Mouse (Mus musculus) kidney, postnatal 14 days (tissue): Measurements from ENCODE around the gene Tex14.

ENCODE experiments used
- DNase-seq: peaks from one replicate; pipeline ENCODE4 v3.0.0; 2022; ENCODE audit warnings: mixed read lengths

Gene Tex14

GRCm38 (mm10) chr11:87571361-87571950 is 166.6 kb downstream of the Tex14 start:
- DNase-seq = no peak

DNA sequence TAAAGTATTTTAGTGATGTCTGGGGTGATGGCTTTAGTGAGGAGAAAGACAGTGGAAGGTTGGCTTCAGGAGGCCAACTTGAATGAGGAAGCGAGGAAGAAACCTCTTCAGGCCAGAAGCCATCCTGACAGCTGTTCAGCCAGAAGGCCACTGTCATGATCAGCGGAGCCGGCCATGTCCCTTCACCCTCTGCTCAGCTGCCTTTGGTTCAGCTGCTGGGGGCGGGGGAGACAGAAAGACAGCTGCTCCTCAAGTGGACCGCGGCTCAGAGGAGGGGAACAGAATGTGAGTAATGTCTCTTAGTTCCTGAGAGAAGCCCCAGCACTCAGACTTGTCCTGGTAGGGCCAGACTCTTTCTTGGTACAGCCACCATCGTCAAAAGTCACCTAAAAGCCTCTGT is 168.9 kb downstream of the Tex14 start:
- DNase-seq = no peak

- no peak for DNase-seq
Observed at GRCm38 (mm10) chr11:87574520-87575180, 169.8 kb downstream of the Tex14 start.

DNA sequence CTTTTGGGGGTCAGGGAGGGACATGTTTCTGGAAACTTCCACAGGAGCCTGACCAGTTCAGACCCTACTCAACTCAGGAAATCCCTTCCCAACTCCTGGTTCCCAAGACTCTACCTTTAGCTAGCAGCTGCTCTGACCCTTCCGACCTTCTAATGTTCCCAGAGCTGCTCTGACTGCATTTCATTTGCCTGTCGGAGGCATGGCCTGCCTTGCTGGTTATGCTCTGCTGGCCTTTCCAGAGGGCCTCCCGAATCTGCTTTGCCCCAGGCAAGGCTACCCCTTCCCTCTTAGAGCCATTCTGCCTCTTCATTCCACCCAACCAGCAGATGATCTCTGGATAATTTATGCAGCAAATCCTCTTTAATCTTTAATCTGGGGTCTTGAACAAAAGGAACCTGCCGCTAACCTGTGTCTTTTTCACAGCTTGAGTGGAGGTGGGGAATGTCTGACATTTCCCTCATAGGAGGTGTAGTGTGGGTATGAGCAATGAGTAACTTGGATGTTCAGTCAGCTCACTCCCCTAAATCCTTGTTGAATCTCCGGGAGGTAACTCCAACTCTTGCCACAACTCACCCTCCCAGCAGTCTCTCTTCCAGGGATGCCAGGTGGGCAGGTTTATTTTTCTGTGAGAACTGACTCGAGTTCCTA is 172.9 kb downstream of the Tex14 start:
- peak; percentile 67 for DNase-seq

DNA sequence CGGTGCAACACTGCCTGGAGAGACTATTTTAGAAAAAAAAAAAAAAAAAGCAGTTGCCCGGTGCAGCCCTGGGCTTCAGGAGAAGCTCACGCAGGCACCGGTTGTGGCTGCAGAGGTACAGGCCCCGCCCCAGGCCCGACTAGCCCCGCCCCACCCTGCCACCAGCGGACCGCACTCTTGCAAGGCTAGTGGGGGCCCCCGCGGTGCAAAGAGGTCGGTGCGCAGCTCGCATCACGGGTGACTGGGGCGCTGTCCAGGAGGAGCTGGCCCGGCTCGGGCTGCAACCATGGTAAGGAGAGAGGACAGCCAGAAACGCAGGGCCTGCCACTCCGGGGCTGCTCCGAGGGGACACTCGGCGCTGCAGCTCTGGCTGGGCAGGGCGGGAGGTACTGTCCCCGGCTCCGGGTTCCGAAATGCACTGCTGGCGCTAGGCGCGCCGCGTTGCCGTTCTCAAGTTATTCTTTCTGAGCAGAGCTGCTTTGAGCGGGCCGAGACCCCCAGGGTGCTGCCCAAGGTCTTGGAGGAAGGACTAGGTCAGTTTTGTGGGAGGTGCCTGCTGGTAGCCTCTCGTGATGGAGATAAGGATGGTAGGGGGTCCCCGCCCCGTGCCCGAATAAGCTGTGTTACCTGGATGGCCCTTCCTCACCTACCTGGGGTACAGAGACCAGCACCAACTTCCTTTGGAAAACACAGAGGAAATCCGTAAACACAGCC is 173.5 kb downstream of the Tex14 start:
- peak; percentile 85 for DNase-seq

DNA sequence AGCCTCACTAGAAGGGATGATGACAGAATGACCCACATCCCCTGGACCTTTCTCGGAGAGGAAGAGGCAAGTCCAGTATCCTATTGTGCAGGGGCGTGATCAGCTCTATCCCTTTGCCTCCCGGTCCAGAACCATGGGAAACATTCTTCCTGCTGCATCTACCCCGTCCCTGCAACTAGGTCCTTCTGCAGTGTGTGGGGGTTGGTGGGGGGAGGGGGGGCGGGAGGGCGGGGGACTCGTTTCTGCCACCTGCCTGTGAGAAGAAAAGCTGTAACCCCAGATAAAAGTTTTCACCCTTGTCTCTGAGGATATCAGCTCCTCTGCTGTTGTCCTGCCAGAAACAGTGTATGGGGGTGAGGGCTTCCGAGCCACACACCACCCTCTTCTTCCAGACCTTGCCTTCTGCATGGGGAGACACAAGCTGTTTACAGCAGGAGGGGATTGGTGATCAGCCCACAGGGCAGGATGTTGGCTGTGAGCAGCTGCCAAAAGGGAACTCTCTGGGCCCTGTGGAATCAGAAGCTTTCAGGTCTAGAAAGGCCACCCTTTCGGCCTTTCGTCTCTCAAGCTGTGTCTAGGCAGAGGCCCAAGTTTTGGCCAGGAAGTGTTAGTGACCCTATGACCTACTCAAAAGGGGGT is 174.2 kb downstream of the Tex14 start:
- DNase-seq = peak; percentile 68

- DNase-seq = no peak
Observed at GRCm38 (mm10) chr11:87579713-87580112, 174.8 kb downstream of the Tex14 start.

GRCm38 (mm10) chr11:87580543-87581085 is 175.7 kb downstream of the Tex14 start:
- no peak for DNase-seq

DNA sequence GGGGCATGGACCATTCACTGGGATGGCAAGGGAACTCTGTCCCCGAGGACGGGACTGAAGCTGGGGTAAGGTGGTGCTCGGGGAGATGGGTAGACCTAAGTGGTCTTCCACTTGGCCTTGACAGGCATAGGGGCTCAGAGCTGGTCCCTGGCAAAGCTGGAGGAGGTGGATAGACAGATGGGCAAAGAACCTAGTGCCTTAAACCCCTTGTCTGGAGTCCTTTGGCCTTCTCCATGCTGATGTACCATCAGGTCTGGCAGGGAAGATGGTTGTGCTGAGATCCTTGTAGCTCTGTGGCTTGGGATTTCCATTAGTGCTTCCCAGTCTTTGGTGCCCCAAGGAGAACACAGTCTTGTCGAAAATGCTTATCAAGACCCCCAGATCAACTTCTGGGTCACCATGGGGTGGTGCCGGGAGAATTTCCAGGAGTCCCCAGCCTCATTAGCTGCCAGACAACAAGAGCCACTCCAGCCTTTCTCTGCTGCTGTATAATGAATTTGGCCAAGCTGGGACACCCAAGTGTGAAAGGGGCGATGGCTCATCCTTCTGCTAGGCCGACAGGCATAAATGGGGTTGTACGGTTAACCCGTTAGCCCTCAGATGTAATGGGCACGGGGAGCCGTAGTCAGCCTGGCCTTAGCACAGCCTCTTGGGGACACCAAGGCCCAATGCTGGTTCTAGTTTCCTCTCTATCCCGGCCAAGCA is 176.4 kb downstream of the Tex14 start:
- no peak for DNase-seq

DNA sequence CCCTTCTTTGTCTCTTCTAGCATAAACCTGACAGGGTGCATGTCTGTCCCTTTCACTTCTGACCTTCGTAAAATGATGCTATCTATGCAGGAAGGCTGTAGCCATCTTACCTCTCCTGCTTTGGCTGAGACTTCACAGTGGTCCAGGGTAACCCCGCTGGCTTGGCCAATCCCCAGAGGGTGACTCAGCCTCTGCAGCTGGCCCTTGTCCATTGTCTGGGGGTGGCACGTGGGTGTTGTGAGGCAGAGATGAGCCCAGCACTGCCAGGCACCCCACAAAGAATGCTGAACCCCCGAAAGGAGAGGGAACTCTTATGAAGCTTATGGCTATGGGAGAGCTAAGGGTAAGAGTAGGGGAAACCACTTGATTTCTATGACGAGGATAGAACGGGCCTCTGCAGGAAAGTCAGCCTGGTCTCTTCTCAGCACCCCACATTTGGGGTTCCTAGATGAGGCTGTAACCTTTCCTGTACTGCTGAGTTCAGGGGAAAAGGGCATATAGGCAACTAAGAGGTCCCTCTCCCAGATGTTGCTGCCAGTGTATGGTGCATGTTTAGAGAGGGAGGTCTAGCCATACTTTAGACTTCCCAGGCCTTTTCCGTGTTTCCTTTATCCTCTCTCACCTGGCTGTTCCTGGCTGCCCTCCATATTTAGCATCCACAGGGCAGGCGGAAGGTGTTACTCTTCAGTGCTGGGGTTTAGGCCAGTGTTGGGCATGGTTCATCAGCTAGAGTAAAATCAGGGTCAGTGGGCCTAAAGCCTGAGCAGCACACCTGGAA is 177.3 kb downstream of the Tex14 start:
- DNase-seq = no peak

GRCm38 (mm10) chr11:87583291-87584034 is 178.6 kb downstream of the Tex14 start:
- DNase-seq = no peak

DNA sequence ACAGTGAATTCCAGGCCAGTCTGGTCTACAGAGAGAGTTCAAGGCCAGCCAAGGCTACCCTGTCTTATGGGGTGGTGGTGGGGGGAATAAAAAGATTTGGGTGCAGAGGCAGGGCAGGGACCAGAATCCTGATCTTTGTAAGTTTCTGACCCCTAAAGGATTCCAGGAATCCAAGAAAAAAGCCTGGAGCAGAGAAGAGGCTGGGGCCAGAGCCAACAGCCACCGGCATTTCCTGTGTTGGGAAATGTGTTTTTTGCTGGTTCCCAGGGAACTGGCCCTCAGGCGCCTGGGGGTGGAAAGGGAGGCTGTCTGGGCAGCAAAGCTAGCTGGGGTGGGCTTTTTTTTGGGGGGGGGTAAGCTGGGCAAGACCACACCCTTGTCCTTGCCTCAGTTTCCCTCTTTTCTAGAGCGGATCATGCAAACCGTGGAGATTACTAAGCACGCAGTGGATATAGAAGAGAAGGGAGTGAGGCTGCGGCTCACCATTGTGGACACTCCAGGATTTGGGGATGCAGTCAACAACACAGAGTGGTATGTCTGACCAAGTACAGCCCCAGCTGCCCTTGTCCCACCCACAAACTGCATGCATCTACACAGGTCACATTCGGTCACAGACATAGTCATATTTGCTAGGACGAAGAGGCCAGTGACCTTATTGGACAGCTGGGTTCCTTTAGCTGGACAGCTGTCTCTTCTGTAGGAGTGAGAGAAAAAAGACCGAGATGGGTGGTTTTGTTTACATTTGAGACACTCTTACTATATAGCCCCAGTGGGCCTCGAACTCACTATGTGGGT is 180.0 kb downstream of the Tex14 start:
- peak; percentile 78 for DNase-seq

GRCm38 (mm10) chr11:87587211-87587874 is 182.5 kb downstream of the Tex14 start:
- no peak for DNase-seq

DNA sequence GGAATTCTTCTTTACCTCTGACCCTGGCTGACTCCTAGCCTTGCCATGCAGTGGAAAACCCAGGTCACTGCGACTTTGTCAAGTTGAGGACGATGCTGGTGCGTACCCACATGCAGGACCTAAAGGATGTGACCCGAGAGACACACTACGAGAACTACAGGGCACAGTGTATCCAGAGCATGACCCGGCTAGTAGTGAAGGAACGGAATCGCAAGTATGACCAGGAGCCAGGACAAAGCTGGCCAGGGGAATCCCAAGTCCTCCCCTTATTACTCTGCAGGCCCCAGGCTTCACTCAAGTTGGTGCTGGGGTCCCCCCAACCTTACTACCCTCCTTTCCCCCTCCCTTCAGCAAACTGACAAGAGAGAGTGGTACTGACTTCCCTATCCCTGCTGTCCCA is 184.7 kb downstream of the Tex14 start:
- DNase-seq = no peak

DNA sequence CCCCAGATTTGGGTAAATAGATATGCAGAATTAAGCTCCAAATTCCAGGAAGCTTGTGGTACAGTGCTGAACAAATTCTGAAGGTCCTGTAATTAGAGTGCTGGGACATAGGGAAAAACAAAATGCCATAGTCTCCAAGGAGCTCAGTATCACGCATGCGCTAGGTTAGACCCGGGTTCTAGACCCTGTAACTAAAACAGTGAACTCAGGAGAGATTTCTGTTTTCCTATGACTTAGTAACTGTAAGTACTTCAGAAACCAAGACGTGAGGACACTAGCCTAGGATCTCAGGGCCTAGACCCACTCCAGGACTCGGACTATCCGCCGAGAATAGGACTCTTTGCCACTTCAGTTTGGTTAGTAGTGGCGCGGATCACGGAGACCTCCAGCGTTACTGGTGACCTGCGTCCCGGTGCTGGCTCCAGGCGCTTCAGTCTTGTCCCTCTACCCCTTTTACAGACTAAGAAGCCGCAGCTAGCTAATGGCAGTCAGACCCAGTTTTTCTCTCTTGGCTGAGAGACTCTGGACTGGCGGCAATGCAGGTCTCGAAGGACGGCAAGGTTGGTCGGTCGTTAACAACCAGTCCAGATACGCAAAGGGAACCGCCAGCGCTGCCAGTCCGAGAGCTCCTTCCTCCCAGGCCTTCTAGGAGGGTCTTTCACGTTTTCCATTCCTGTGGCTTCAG is 186.1 kb downstream of the Tex14 start:
- DNase-seq = peak; percentile 45

GRCm38 (mm10) chr11:87591526-87592353 is 186.9 kb downstream of the Tex14 start, which contains the start of gene Mtmr4:
Gene Mtmr4 (plus strand): TSS chr11:87592162.
- peak; percentile 100 for DNase-seq

DNA sequence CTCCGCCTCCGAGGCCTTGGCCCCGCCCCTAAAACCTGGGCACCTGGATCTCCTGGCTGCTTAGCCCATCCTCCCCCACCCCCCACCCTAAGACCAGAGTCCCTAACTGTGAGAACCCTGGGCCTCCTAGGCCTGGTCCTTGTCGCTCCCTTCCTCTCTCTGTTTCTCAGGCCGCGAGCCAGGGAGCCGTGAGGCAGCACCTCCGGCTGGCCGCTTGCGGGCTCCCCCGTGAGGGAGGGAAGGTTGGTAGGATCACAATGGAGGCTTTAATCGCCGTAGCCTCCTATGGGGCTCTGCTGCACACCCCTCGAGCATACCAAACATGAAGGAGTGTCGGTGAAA is 187.5 kb downstream of the Tex14 start:
- no peak for DNase-seq
